Mouse (Mus musculus): ENCODE measurements around the gene Alpk1. TPM values are rescaled to one million over a fixed set of nuclear protein-coding genes. Genes with fewer than 3 reads are reported as not detected.

The Alpk1 gene
- polyA plus RNA-seq (2014; fragmentation: Nextera tagmentation; extraction: Ambion mirVana), result 1.2 and 1.3 TPM in 2 replicates

GRCm38 (mm10) chr3:127780021-127780644, at the start of gene Alpk1:
Gene Alpk1 (minus strand): TSS chr3:127780527.
- H3K4me1 ChIP-seq (replicated peaks; ENCODE audit: control insufficient read depth, insufficient read depth, low read length), result no peaks in the 10 kb centered on the region
- no peak within 1 kb of the TSS for H3K27ac ChIP-seq (ENCODE audit: low read depth, low read length)
- H3K9ac ChIP-seq (ENCODE audit: low read depth, low read length), result no peak within 1 kb of the TSS; the same call in 1 of the 2 replicates
- ATAC-seq (ENCODE audit: low FRiP score) (peak; percentile 47; the same call in 1 of the 2 replicates), DNase-seq (ENCODE audit: low spot score) (peak; percentile 60)
- H3K4me3 ChIP-seq (ENCODE audit: low read depth, low read length), result peak within 1 kb of the TSS; percentile 31
- H3K27me3 ChIP-seq (ENCODE audit: control insufficient read depth, insufficient read depth, low read length), result no peaks in the 10 kb centered on the region
- H3K4me2 ChIP-seq (replicated peaks; ENCODE audit: low read depth, low read length), result peak within 1 kb of the TSS; percentile 49
- 2% methylated on average over 24 of the region's 24 CpGs for WGBS
- H3K36me3 ChIP-seq (ENCODE audit: control insufficient read depth, insufficient read depth, low read length), result no peaks in the 10 kb centered on the region
- no peaks in the 10 kb centered on the region for H3K9me3 ChIP-seq (ENCODE audit: control insufficient read depth, low read length)

- H3K4me1 ChIP-seq (replicated peaks; ENCODE audit: control insufficient read depth, insufficient read depth, low read length), result no peaks in the 10 kb centered on the region
- no peaks in the 10 kb centered on the region for H3K9me3 ChIP-seq (ENCODE audit: control insufficient read depth, low read length)
- H3K27ac ChIP-seq (ENCODE audit: low read depth, low read length), result no peak overlapping the region
- H3K4me3 ChIP-seq (ENCODE audit: low read depth, low read length), result no peak overlapping the region
- DNase-seq (ENCODE audit: low spot score) (peak; percentile 35), ATAC-seq (ENCODE audit: low FRiP score) (no peak)
- 50% methylated on average over 7 of the region's 7 CpGs for WGBS
- no peak overlapping the region for H3K4me2 ChIP-seq (replicated peaks; ENCODE audit: low read depth, low read length)
- no peaks in the 10 kb centered on the region for H3K36me3 ChIP-seq (ENCODE audit: control insufficient read depth, insufficient read depth, low read length)
- no peak overlapping the region for H3K9ac ChIP-seq (ENCODE audit: low read depth, low read length)
- no peaks in the 10 kb centered on the region for H3K27me3 ChIP-seq (ENCODE audit: control insufficient read depth, insufficient read depth, low read length)
Measured at GRCm38 (mm10) chr3:127827123-127827522, 46.8 kb upstream of the Alpk1 start.

- Histone ChIP-seq H3K27me3 (ENCODE audit: control insufficient read depth, insufficient read depth, low read length) (no peaks in the 10 kb centered on the region), H3K4me3 (ENCODE audit: low read depth, low read length) (no peak overlapping the region), H3K9me3 (ENCODE audit: control insufficient read depth, low read length) (no peaks in the 10 kb centered on the region), H3K36me3 (ENCODE audit: control insufficient read depth, insufficient read depth, low read length) (no peaks in the 10 kb centered on the region), H3K27ac (ENCODE audit: low read depth, low read length) (no peak overlapping the region), H3K4me1 (replicated peaks; ENCODE audit: control insufficient read depth, insufficient read depth, low read length) (no peaks in the 10 kb centered on the region), H3K4me2 (replicated peaks; ENCODE audit: low read depth, low read length) (no peak overlapping the region), H3K9ac (ENCODE audit: low read depth, low read length) (no peak overlapping the region)
- ATAC-seq (ENCODE audit: low FRiP score) (no peak), DNase-seq (ENCODE audit: low spot score) (no peak)
- WGBS, result 88% methylated on average over 7 of the region's 7 CpGs
Measured at GRCm38 (mm10) chr3:127826503-127826902, 46.2 kb upstream of the Alpk1 start.

- Histone ChIP-seq H3K4me3 (ENCODE audit: low read depth, low read length) (no peak overlapping the region), H3K4me1 (replicated peaks; ENCODE audit: control insufficient read depth, insufficient read depth, low read length) (no peaks in the 10 kb centered on the region), H3K27me3 (ENCODE audit: control insufficient read depth, insufficient read depth, low read length) (no peaks in the 10 kb centered on the region), H3K4me2 (replicated peaks; ENCODE audit: low read depth, low read length) (no peak overlapping the region), H3K27ac (ENCODE audit: low read depth, low read length) (no peak overlapping the region), H3K9me3 (ENCODE audit: control insufficient read depth, low read length) (no peaks in the 10 kb centered on the region), H3K36me3 (ENCODE audit: control insufficient read depth, insufficient read depth, low read length) (no peaks in the 10 kb centered on the region), H3K9ac (ENCODE audit: low read depth, low read length) (no peak overlapping the region)
- WGBS, result 84% methylated on average over 17 of the region's 17 CpGs
- DNase-seq (ENCODE audit: low spot score), result no peak
- no peak for ATAC-seq (ENCODE audit: low FRiP score)
Measured at GRCm38 (mm10) chr3:127823886-127824863, 43.8 kb upstream of the Alpk1 start.

- WGBS, result 86% methylated on average over 5 of the region's 5 CpGs
- H3K27me3 ChIP-seq (ENCODE audit: control insufficient read depth, insufficient read depth, low read length), result no peaks in the 10 kb centered on the region
- H3K9me3 ChIP-seq (ENCODE audit: control insufficient read depth, low read length), result no peaks in the 10 kb centered on the region
- H3K4me1 ChIP-seq (replicated peaks; ENCODE audit: control insufficient read depth, insufficient read depth, low read length), result no peaks in the 10 kb centered on the region
- H3K27ac ChIP-seq (ENCODE audit: low read depth, low read length), result no peak overlapping the region
- no peak for DNase-seq (ENCODE audit: low spot score)
- ATAC-seq (ENCODE audit: low FRiP score), result no peak
- no peak overlapping the region for H3K9ac ChIP-seq (ENCODE audit: low read depth, low read length)
- H3K4me2 ChIP-seq (replicated peaks; ENCODE audit: low read depth, low read length), result no peak overlapping the region
- H3K36me3 ChIP-seq (ENCODE audit: control insufficient read depth, insufficient read depth, low read length), result no peaks in the 10 kb centered on the region
- H3K4me3 ChIP-seq (ENCODE audit: low read depth, low read length), result no peak overlapping the region
Measured at GRCm38 (mm10) chr3:127821209-127821608, 40.9 kb upstream of the Alpk1 start.

- DNase-seq (ENCODE audit: low spot score) (no peak), ATAC-seq (ENCODE audit: low FRiP score) (no peak)
- Histone ChIP-seq H3K36me3 (ENCODE audit: control insufficient read depth, insufficient read depth, low read length) (no peaks in the 10 kb centered on the region), H3K4me2 (replicated peaks; ENCODE audit: low read depth, low read length) (no peak overlapping the region), H3K4me1 (replicated peaks; ENCODE audit: control insufficient read depth, insufficient read depth, low read length) (no peaks in the 10 kb centered on the region), H3K27me3 (ENCODE audit: control insufficient read depth, insufficient read depth, low read length) (no peaks in the 10 kb centered on the region), H3K9ac (ENCODE audit: low read depth, low read length) (no peak overlapping the region), H3K4me3 (ENCODE audit: low read depth, low read length) (no peak overlapping the region), H3K27ac (ENCODE audit: low read depth, low read length) (no peak overlapping the region), H3K9me3 (ENCODE audit: control insufficient read depth, low read length) (no peaks in the 10 kb centered on the region)
- WGBS, result 73% methylated on average over 1 of the region's 1 CpGs
Measured at GRCm38 (mm10) chr3:127820400-127820799, 40.1 kb upstream of the Alpk1 start.

GRCm38 (mm10) chr3:127818694-127819663, 38.7 kb upstream of the Alpk1 start:
- Histone ChIP-seq H3K4me2 (replicated peaks; ENCODE audit: low read depth, low read length) (no peak overlapping the region), H3K9ac (ENCODE audit: low read depth, low read length) (no peak overlapping the region), H3K9me3 (ENCODE audit: control insufficient read depth, low read length) (no peaks in the 10 kb centered on the region), H3K27ac (ENCODE audit: low read depth, low read length) (no peak overlapping the region), H3K4me1 (replicated peaks; ENCODE audit: control insufficient read depth, insufficient read depth, low read length) (no peaks in the 10 kb centered on the region), H3K4me3 (ENCODE audit: low read depth, low read length) (no peak overlapping the region), H3K36me3 (ENCODE audit: control insufficient read depth, insufficient read depth, low read length) (no peaks in the 10 kb centered on the region), H3K27me3 (ENCODE audit: control insufficient read depth, insufficient read depth, low read length) (no peaks in the 10 kb centered on the region)
- WGBS, result 89% methylated on average over 11 of the region's 11 CpGs
- DNase-seq (ENCODE audit: low spot score) (no peak), ATAC-seq (ENCODE audit: low FRiP score) (no peak)

GRCm38 (mm10) chr3:127817120-127817683, 36.9 kb upstream of the Alpk1 start:
- DNase-seq (ENCODE audit: low spot score), result no peak
- no peaks in the 10 kb centered on the region for H3K36me3 ChIP-seq (ENCODE audit: control insufficient read depth, insufficient read depth, low read length)
- WGBS, result 75% methylated on average over 7 of the region's 7 CpGs

More at GRCm38 (mm10) chr3:127817120-127817683, 36.9 kb upstream of the Alpk1 start:
- Histone ChIP-seq H3K27ac (ENCODE audit: low read depth, low read length) (no peak overlapping the region), H3K9ac (ENCODE audit: low read depth, low read length) (no peak overlapping the region), H3K9me3 (ENCODE audit: control insufficient read depth, low read length) (no peaks in the 10 kb centered on the region), H3K4me1 (replicated peaks; ENCODE audit: control insufficient read depth, insufficient read depth, low read length) (no peaks in the 10 kb centered on the region), H3K4me2 (replicated peaks; ENCODE audit: low read depth, low read length) (no peak overlapping the region), H3K4me3 (ENCODE audit: low read depth, low read length) (no peak overlapping the region), H3K27me3 (ENCODE audit: control insufficient read depth, insufficient read depth, low read length) (no peaks in the 10 kb centered on the region)
- no peak for ATAC-seq (ENCODE audit: low FRiP score)
